Mouse (Mus musculus): Measurements from ENCODE around the gene Fxyd3.

- TF ChIP-seq POLR2A (IDR thresholded peaks at IDR 0.05; ENCODE audit: insufficient read length, low read depth) = no peak
- no peak for TF ChIP-seq MAX (IDR thresholded peaks at IDR 0.05; ENCODE audit: low read depth)
- TF ChIP-seq E2F4 (IDR thresholded peaks at IDR 0.05; ENCODE audit: insufficient read depth) = no peak
- TF ChIP-seq CEBPB (IDR thresholded peaks at IDR 0.05; ENCODE audit: insufficient read depth, poor library complexity, severe bottlenecking) = no peak
- TF ChIP-seq MYOD1 (IDR thresholded peaks at IDR 0.05; ENCODE audit: control insufficient read depth in 1 of 3, insufficient read length in 2 of 3, low read depth in 2 of 3) = no peak
Observed at GRCm38 (mm10) chr7:31077470-31077869, 966 bp upstream of the Fxyd3 start.
